In the genomic region with DNA sequence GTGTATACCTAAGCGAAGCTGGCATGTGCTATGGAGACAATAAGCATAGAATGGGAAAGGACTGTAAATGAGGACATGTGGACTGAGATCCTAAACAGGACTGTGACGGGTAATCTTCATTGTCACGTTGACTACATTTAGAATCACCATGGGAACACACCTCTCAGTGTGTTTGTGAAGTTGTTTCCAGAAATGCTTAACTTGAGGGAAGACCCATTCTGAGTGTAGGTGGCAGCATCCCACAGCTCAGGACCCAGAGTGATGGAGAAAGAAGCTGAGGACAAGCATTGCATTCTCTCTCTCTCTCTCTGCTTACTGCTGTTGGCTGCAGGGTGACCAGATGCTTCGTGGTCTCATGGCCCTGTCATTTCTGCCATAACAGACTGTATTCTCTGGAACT, we compare ENCODE assay signal across 25 mouse cellular contexts.
DNase-seq lines count a peak whose midpoint lies in the region; ATAC-seq and TF ChIP-seq lines count a peak whose summit lies in the region.
"Had no signal": no experiment of that assay in that cellular context is flagged by ENCODE, and none has a peak within 500 bp of the region (broad histone marks: within the 10 kb centered on the region; RNA-seq: fewer than 3 reads in every experiment).

No protein-coding gene starts in this region.

- no peaks in the 10 kb centered on the region for H3K36me3 ChIP-seq in hindbrain, embryonic 15.5 days
- no peaks in the 10 kb centered on the region for H3K36me3 ChIP-seq in hindbrain, embryonic 11.5 days (ENCODE audit: control insufficient read depth, insufficient read depth, low read length)
- no peaks in the 10 kb centered on the region for H3K36me3 ChIP-seq in midbrain, embryonic 11.5 days (ENCODE audit: control insufficient read depth, insufficient read depth, low read length)
- H3K36me3 ChIP-seq in midbrain, embryonic 13.5 days: no peaks in the 10 kb centered on the region
- H3K36me3 ChIP-seq: embryonic facial prominence, embryonic 10.5 days; embryonic facial prominence, embryonic 15.5 days; limb, embryonic 13.5 days; lung, embryonic 15.5 days; midbrain, embryonic 12.5 days; neural tube, embryonic 12.5 days had no signal

- no peak overlapping the region for H3K4me2 ChIP-seq in hindbrain, embryonic 15.5 days
- no peak overlapping the region for H3K4me2 ChIP-seq in hindbrain, embryonic 11.5 days (replicated peaks; ENCODE audit: low read depth, low read length)
- H3K4me2 ChIP-seq in midbrain, embryonic 11.5 days: no peak overlapping the region
- no peak overlapping the region for H3K4me2 ChIP-seq in midbrain, embryonic 13.5 days (replicated peaks)
- H3K4me2 ChIP-seq: embryonic facial prominence, embryonic 15.5 days; forebrain, embryonic 13.5 days; heart, embryonic 11.5 days; limb, embryonic 13.5 days; liver, embryonic 11.5 days; lung, embryonic 15.5 days; midbrain, embryonic 12.5 days; neural tube, embryonic 12.5 days had no signal

- no peak overlapping the region for H3K4me3 ChIP-seq in hindbrain, embryonic 15.5 days
- H3K4me3 ChIP-seq in hindbrain, embryonic 11.5 days (ENCODE audit: low read depth, low read length): no peak overlapping the region
- no peak overlapping the region for H3K4me3 ChIP-seq in midbrain, embryonic 11.5 days (ENCODE audit: low read depth, low read length)
- no peak overlapping the region for H3K4me3 ChIP-seq in midbrain, embryonic 13.5 days (replicated peaks)
- H3K4me3 ChIP-seq in cortical plate, adult 2 months (ENCODE audit: insufficient read depth, low read length): no peak overlapping the region
- H3K4me3 ChIP-seq: embryonic facial prominence, embryonic 10.5 days; embryonic facial prominence, embryonic 15.5 days; forebrain, embryonic 13.5 days; gastrocnemius, adult 2 months; limb, embryonic 13.5 days; lung, embryonic 15.5 days; midbrain, embryonic 12.5 days; neural tube, embryonic 12.5 days had no signal

- ATAC-seq in hindbrain, embryonic 15.5 days (ENCODE audit: low FRiP score, low read depth): no peak
- no peak for ATAC-seq in hindbrain, embryonic 11.5 days (ENCODE audit: low FRiP score)
- ATAC-seq in midbrain, embryonic 11.5 days (ENCODE audit: low FRiP score): no peak
- ATAC-seq in midbrain, embryonic 13.5 days: no peak
- ATAC-seq: forebrain, embryonic 13.5 days had no signal

- H3K27me3 ChIP-seq in hindbrain, embryonic 15.5 days: no peaks in the 10 kb centered on the region
- no peaks in the 10 kb centered on the region for H3K27me3 ChIP-seq in hindbrain, embryonic 11.5 days (ENCODE audit: control insufficient read depth, insufficient read depth, low read length)
- H3K27me3 ChIP-seq in midbrain, embryonic 11.5 days (ENCODE audit: control insufficient read depth, insufficient read depth, low read length): no peaks in the 10 kb centered on the region
- H3K27me3 ChIP-seq in midbrain, embryonic 13.5 days: no peaks in the 10 kb centered on the region
- H3K27me3 ChIP-seq: embryonic facial prominence, embryonic 15.5 days; forebrain, embryonic 13.5 days; limb, embryonic 13.5 days; lung, embryonic 15.5 days; midbrain, embryonic 12.5 days; neural tube, embryonic 12.5 days had no signal

- TF ChIP-seq CTCF in cortical plate, adult 2 months (IDR thresholded peaks at IDR 0.05; ENCODE audit: extremely low read depth, insufficient read depth, low read length): peak; percentile 19; the same call in 1 of the 2 replicates

- no peak for DNase-seq in hindbrain, embryonic 11.5 days (ENCODE audit: low spot score)
- DNase-seq in midbrain, embryonic 11.5 days (ENCODE audit: low spot score, missing footprints): peak; percentile 4
- peak; percentile 60 for DNase-seq in brain, adult 2 months (ENCODE audit: low read depth, low spot score)
- DNase-seq: adrenal gland, postnatal 25 days; B cell, adult 2 months; cerebellum, adult 18-20 months; cerebellum, postnatal 14 days; gastrocnemius, adult 2 months; gastrocnemius, postnatal 36 days; heart, adult 18-20 months; heart, postnatal 36 days; kidney, adult 18-20 months; layer of hippocampus, postnatal 36 days had no signal

- H3K9ac ChIP-seq in hindbrain, embryonic 15.5 days: no peak overlapping the region
- H3K9ac ChIP-seq in hindbrain, embryonic 11.5 days (ENCODE audit: low read depth, low read length): no peak overlapping the region
- H3K9ac ChIP-seq in midbrain, embryonic 11.5 days (ENCODE audit: low read length): no peak overlapping the region
- no peak overlapping the region for H3K9ac ChIP-seq in midbrain, embryonic 13.5 days (replicated peaks)
- H3K9ac ChIP-seq: embryonic facial prominence, embryonic 15.5 days; forebrain, embryonic 13.5 days; limb, embryonic 13.5 days; lung, embryonic 15.5 days; midbrain, embryonic 12.5 days; neural tube, embryonic 12.5 days had no signal

- WGBS in hindbrain, embryonic 15.5 days: 81% methylated on average over 4 of the region's 4 CpGs
- WGBS in hindbrain, embryonic 11.5 days: 88% methylated on average over 4 of the region's 4 CpGs
- 88% methylated on average over 4 of the region's 4 CpGs for WGBS in midbrain, embryonic 11.5 days
- WGBS in midbrain, embryonic 13.5 days: 87% methylated on average over 4 of the region's 4 CpGs

- H3K27ac ChIP-seq in hindbrain, embryonic 15.5 days (replicated peaks): peak overlapping the region; percentile 80; the same call in 1 of the 2 replicates
- H3K27ac ChIP-seq in hindbrain, embryonic 11.5 days (ENCODE audit: low read depth, low read length): no peak overlapping the region
- H3K27ac ChIP-seq in midbrain, embryonic 11.5 days (ENCODE audit: low read depth, low read length): no peak overlapping the region
- H3K27ac ChIP-seq in midbrain, embryonic 13.5 days: no peak overlapping the region
- H3K27ac ChIP-seq in cortical plate, adult 2 months (ENCODE audit: insufficient read depth, low read length): no peak overlapping the region
- H3K27ac ChIP-seq: embryonic facial prominence, embryonic 10.5 days; embryonic facial prominence, embryonic 15.5 days; forebrain, embryonic 13.5 days; gastrocnemius, adult 2 months; limb, embryonic 13.5 days; lung, embryonic 15.5 days; midbrain, embryonic 12.5 days; neural tube, embryonic 12.5 days had no signal

- H3K9me3 ChIP-seq in hindbrain, embryonic 15.5 days: no peaks in the 10 kb centered on the region
- H3K9me3 ChIP-seq in hindbrain, embryonic 11.5 days (ENCODE audit: control insufficient read depth, low read length): no peaks in the 10 kb centered on the region
- H3K9me3 ChIP-seq in midbrain, embryonic 11.5 days (ENCODE audit: control insufficient read depth, low read length): no peaks in the 10 kb centered on the region
- H3K9me3 ChIP-seq in midbrain, embryonic 13.5 days: no peaks in the 10 kb centered on the region
- H3K9me3 ChIP-seq: embryonic facial prominence, embryonic 10.5 days; embryonic facial prominence, embryonic 15.5 days; forebrain, embryonic 13.5 days; limb, embryonic 13.5 days; lung, embryonic 15.5 days; midbrain, embryonic 12.5 days; neural tube, embryonic 12.5 days had no signal

- TF ChIP-seq POLR2A in cortical plate, adult 2 months (IDR thresholded peaks at IDR 0.05; ENCODE audit: extremely low read depth, insufficient read depth, low read length): no peak

- H3K4me1 ChIP-seq in hindbrain, embryonic 15.5 days (replicated peaks): peaks cover 42% of the 10 kb centered on the region
- H3K4me1 ChIP-seq in hindbrain, embryonic 11.5 days (replicated peaks; ENCODE audit: control insufficient read depth, insufficient read depth, low read length): no peaks in the 10 kb centered on the region
- H3K4me1 ChIP-seq in midbrain, embryonic 11.5 days (ENCODE audit: control insufficient read depth, insufficient read depth, low read length): no peaks in the 10 kb centered on the region
- peaks cover 28% of the 10 kb centered on the region for H3K4me1 ChIP-seq in midbrain, embryonic 13.5 days (replicated peaks)
- H3K4me1 ChIP-seq in cortical plate, adult 2 months (ENCODE audit: control insufficient read depth, insufficient read depth, low read length): peaks cover 12% of the 10 kb centered on the region
- H3K4me1 ChIP-seq: embryonic facial prominence, embryonic 10.5 days; embryonic facial prominence, embryonic 15.5 days; lung, embryonic 15.5 days had no signal
